Mouse (Mus musculus) brown adipose tissue, adult 24 weeks (tissue): ENCODE measurements around the gene Snrpd3. TPM values are rescaled to one million over a fixed set of nuclear protein-coding genes. Genes with fewer than 3 reads are reported as not detected.
A peak's percentile ranks its signal among the peaks of the same experiment; 100 is the strongest.
"Not testable (repeated sequence)": the region's sequence is repeated elsewhere in the genome, so short reads cannot be mapped to it uniquely, and the experiment has no call there.

Experiments
- H3K27ac ChIP-seq: fragments of 200-500 bp; replicated peaks from 2 replicates; pipeline ENCODE4 v1.5.1; 2012; ENCODE audit warnings: low read depth, mild to moderate bottlenecking, low read length
- H3K4me1 ChIP-seq: fragments of 200-500 bp; 2 replicates; pipeline ENCODE4 v1.6.1; 2012; ENCODE audit warnings: low read length, mixed read lengths; ENCODE audit not compliant: control insufficient read depth, insufficient read depth, insufficient read length
- H3K4me3 ChIP-seq: fragments of 200-500 bp; 2 replicates; pipeline ENCODE4 v1.5.1; 2012; ENCODE audit warnings: low read depth, mild to moderate bottlenecking, low read length, moderate library complexity; ENCODE audit not compliant: insufficient read depth
- polyA plus RNA-seq: library from polyadenylated mRNA; stranded (reverse); fragments of >200 nt; gene quantifications from 2 replicates; pipeline ENCODE4 v1.2.4, GENCODE M21; 2012; ENCODE audit not compliant: missing spikeins, insufficient read depth, insufficient read length

Snrpd3 gene
- 157 and 178 TPM in 2 replicates for polyA plus RNA-seq

DNA sequence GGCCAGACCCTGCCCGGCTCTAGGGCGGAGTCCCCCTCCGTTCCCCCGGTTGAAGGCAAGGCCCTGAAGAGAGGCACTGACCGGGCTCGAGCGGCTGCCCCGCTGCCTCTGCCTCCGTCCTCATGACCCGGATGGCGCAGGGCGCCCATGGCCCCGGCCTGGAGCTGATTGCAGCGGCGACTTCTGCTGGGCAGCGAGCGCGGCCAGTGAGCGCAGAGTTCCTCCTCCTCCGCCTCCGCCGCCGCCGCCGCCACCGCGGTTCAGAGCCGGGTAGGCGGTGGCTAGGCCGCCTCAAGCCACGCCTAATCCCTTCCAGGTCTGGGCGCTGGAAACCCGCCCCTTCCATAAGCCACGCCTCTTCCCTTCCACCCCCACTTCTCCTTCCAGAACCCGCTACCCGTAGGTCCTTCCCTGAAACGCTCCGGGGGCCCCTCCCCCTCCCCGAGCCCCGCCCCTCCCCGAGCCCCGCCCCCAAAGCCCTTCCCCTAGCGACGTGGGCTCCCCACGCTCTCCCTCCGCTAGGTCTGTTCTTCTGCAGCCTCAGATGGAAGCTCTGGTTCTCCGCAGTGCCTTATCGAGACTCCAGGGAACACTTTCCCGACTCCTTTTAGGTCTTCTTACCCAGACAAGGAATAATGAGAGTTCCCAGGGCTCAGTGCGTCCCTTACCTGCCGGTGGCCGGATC is at the start of gene Snrpd3:
Gene Snrpd3, plus strand, starts transcription at position 479 of the 685 bp plus-strand sequence.
- H3K4me1 ChIP-seq = peaks cover 27% of the 10 kb centered on the region
- peak within 1 kb of the TSS; percentile 97 for H3K27ac ChIP-seq
- peak within 1 kb of the TSS; percentile 94 for H3K4me3 ChIP-seq

DNA sequence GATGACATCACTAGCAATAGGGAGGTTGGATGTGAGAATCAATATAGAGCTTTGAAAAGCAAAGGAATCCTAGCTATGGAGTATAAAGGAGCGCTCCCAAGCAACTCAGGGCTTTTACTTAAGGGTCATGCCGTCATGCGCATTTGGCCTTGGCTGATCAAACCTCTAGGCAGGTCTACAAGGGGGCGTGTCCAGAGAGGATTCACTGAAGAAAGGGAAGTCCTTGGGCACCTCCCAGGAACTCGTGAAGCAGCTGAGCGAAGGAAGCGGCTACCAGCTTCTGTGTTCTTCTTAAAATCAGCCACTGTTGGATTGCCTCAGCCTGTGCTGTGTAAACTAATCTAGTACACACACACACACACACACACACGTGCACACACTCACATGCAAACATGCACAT is 43.9 kb upstream of the Snrpd3 start:
- no peak overlapping the region for H3K4me3 ChIP-seq
- H3K27ac ChIP-seq = no peak overlapping the region

DNA sequence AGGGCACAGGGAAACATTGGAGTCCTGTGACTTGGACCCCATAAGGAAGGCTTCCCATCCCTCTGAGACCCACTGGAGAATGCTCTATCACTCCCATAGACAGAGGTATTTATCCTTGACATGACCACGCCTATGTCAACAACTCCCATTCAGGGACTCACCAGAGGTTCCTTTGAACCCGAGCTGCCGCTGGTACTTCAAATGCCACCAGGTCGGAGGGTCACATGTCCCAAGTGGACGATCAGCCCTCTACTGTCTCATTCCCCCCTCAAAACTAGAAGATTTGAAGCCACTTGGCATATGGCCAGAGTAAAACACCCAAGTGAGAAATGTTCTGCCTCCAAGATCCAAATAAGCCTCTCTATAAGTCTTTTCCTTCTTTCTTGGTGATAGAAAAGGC is 42.8 kb upstream of the Snrpd3 start:
- no peaks in the 10 kb centered on the region for H3K4me1 ChIP-seq
- H3K4me3 ChIP-seq = no peak overlapping the region
- H3K27ac ChIP-seq = no peak overlapping the region

More for the DNA sequence above, 43.9 kb upstream of the Snrpd3 start:
- H3K4me1 ChIP-seq = no peaks in the 10 kb centered on the region

DNA sequence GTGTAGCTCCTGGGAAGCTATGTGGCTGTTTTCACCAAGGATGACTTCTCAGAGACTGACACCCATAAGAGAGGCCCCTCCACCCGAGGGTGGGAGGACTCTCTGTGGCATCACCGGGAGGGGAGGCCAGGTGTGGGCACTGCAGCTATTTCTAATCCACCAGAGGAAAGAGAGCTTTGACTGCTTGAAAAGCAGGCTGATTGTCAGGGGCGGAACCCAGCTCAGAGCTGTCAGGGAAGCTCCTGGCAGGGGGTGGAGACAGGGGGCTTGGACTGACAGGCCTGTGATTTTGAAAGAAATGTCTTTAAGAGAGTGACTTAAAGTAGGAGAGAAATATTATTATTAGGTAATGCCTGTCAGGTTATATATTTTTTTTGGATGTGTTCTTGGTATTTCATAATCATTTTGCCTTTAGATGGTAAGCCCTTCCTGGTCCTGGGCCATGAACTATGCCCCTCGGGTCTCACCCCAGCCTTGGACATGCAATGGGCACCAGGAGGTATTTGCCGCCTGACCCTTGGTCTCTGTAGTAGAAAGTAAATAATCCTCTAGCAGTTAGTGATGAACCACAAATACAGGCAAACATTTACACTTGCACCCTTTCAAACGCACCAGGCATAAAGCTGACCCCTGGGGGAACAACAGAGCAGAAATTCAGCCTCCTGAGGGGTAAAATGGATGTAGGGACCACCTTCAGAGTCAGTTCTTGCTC is 42.1 kb upstream of the Snrpd3 start:
- not testable (repeated sequence) for H3K4me1 ChIP-seq, H3K27ac ChIP-seq, H3K4me3 ChIP-seq

DNA sequence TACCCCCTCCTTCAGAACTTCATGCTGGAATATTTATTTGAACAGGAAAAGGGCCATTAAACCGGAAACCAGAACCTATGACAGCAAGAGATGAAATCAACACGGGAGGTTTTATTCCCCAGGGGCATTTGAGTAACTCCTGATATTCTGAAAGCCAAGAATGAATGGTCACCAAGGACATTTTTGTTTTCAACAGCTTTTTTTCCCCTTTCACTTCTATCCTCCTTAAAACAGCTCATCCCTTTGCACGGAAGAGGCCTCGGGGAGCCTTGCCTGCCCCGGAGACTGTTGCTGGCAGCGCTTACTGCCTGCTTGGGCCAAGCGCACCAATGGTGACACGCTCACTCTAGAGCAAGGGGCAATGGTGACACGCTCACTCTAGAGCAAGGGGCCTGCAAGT is 40.3 kb upstream of the Snrpd3 start:
- no peaks in the 10 kb centered on the region for H3K4me1 ChIP-seq
- H3K27ac ChIP-seq = peak overlapping the region; percentile 60
- H3K4me3 ChIP-seq = no peak overlapping the region

DNA sequence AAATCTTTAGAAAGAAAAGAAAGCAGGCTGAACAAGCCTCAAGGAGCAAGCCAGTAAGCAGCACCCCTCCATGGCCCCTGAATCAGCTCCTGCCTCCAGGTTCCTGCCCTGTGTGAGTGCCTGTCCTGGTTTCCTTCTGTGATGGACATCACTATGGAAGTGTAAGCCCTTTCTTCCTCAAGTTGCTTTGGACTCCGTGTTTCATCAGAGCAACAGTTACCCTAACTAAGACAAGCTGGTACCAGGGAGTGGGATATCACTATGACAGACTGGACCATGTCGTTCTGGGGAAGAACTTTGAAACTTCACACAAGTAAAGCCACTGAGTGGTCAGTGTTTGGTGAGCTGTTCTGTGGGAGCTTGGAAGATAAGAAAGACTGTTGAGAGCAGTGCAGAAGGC is 37.4 kb upstream of the Snrpd3 start:
- Histone ChIP-seq H3K27ac (no peak overlapping the region), H3K4me1 (no peaks in the 10 kb centered on the region), H3K4me3 (no peak overlapping the region)

DNA sequence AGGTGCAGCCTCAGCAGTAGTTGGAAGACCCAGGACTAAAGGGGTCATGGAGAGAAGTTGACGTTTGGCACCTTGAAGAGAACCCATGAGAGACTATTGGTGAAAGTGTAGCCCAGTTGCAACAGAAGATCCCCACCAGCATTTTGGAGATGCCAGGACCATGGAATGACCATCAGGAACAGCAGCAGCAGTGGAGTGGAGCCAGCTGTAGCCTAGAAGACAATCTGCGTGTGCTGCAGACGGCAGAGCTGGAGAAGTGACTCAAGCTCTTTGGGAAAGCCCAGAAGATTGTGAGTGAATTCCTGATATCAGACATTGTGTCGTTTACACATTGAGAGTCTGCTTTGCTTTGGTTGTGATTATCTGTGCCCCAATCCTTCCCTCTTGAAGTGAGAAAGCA is 35.6 kb upstream of the Snrpd3 start:
- H3K4me1 ChIP-seq = no peaks in the 10 kb centered on the region
- no peak overlapping the region for H3K4me3 ChIP-seq
- H3K27ac ChIP-seq = no peak overlapping the region

DNA sequence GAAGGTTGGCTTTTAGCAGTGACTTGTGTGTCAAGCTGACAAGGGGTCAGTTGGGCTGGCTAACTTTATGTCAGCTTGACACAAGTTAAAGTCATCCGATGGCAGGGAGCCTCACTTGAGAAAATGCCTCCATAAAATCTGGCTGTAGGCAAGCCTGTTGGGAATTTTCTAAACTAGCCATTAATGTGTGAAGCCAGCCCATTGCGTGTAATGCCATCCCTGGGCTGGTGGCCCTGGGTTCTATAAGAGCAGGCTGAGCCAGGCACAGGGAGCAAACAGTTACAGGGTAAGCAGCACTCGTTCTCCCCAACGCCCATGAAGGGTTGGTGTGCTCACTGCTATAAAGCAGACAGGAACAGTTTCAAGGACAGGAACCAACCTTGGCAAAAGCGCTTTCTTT is 35.1 kb upstream of the Snrpd3 start:
- H3K4me3 ChIP-seq = no peak overlapping the region
- no peak overlapping the region for H3K27ac ChIP-seq
- no peaks in the 10 kb centered on the region for H3K4me1 ChIP-seq

DNA sequence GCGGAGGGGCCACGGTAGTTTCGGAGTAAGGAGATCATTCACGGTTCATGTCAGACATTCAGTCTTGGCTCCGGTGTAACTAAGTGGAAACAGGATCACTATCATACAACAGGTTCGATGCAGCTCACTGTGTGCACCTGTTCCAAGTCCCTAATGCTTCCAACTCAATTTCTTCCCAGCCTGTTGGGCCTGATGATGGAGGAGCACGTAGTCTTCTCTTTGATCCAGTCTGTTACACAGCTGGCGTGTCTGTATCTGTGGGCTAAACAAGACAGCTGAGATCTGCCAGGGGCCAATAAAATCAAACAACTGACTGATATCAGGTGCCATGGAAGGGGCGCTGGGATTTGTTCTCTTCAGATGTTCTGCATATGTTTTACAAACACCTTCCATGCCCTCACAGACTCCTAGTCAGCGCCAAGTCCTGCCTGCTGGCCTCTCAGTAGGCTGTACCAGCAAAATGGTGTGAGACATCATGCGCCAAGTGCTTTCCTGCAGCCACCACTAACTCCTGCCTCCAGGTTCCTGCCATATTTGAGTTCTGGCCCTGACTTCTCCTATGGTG is 34.4 kb upstream of the Snrpd3 start:
- H3K4me3 ChIP-seq = no peak overlapping the region
- H3K4me1 ChIP-seq = no peaks in the 10 kb centered on the region
- no peak overlapping the region for H3K27ac ChIP-seq

DNA sequence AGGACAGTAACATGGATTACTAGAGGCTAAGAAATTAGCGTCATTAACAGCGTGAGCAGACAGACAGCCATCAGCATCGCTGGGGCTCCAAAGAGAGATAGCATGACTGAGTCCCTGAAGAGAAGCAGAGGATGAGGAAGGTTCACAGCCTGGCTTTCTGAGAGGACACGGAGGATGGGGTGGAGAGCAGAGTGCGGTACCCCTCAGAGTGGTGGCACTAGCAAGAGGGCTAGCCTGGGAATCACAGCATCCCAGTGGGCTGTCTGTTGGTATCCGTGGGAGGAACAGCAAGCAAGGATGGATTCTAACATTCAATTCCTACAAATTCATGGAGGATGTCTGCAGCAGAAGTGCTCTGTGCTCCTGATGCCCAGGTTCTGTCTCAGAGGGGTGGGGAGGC is 33.3 kb upstream of the Snrpd3 start:
- Histone ChIP-seq H3K27ac (no peak overlapping the region), H3K4me1 (no peaks in the 10 kb centered on the region), H3K4me3 (no peak overlapping the region)

DNA sequence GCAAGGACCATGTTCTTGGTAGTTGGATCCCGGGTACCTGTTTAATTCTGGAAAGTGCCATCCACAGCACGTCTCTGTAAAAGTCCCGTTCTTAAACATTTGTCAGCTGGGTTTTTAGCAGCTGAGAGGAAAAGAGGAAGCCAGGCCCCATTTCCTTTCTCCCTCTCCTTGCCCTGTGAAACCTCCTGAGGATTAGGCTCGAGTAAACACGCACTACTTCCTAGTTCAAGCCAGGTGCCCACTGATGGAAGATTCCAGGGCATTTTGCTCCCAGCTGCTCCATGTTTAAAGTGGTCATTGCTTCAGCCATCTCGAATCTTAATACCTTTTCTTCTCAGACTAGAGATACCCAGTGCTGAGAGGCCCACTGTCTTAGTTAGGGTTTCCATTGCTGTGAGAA is 32.6 kb upstream of the Snrpd3 start:
- no peak overlapping the region for H3K27ac ChIP-seq
- H3K4me3 ChIP-seq = no peak overlapping the region
- no peaks in the 10 kb centered on the region for H3K4me1 ChIP-seq

DNA sequence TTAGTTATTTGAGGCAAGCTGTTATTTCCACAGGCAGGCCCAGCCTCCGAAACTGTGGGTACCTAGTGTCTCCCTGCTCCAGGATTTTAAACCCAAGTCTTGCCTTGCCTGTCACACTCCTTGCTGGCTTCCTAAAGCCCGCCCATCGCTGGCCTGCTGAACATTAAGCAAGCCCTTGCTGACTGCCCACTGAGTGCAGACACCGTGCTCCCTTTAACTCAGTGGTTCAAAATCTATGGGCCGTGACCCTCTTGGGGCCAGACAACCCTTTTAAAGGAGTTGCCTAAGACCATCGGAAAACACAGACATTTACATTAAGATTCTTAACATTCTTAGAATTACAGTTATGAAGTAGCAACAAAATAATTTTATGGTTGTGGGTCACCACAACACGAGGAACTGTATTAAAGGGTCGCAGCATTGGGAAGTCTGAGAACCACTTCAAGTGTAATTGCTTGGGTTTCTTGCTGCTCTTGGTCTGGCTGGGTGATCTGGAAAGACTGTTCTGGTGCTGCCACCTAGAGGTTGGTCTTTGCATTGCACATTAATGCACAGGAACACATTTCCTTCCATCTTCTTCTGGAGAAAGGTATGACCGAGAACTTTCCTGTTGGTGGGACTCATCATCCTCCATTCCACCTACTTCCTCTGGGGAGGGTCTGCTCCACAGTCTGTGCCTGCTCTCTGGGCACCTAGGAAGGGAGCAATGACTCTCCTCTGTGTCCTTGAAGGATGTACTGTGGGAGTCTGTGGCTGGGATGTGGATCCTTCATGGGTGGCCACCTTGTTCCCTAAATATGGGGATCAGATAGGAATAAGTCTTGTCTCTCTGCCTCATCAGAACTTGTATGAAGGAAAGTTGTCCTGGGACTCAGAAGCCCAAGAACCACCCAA is 31.0 kb upstream of the Snrpd3 start:
- no peak overlapping the region for H3K27ac ChIP-seq
- H3K4me3 ChIP-seq = no peak overlapping the region
- H3K4me1 ChIP-seq = no peaks in the 10 kb centered on the region

DNA sequence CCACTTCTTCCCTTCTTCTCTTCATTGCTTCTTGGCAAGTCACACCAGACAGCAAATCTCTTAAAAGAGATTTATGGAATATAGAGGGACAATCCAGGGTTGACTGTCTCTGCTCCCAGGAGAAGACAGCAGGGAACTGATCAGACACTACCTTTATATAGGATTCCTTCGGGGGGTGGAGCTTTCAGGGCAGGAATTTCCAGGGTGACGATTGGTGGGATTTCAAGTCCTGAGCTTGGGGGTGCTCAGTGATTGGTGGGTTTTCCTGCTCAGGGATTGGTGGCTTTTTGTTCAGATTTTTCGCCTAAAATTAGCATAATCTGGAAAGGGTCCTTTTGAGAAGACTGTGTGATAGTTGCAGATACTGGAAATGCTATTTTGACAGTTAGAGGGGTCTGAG is 30.2 kb upstream of the Snrpd3 start:
- Histone ChIP-seq H3K27ac (no peak overlapping the region), H3K4me1 (no peaks in the 10 kb centered on the region), H3K4me3 (no peak overlapping the region)

DNA sequence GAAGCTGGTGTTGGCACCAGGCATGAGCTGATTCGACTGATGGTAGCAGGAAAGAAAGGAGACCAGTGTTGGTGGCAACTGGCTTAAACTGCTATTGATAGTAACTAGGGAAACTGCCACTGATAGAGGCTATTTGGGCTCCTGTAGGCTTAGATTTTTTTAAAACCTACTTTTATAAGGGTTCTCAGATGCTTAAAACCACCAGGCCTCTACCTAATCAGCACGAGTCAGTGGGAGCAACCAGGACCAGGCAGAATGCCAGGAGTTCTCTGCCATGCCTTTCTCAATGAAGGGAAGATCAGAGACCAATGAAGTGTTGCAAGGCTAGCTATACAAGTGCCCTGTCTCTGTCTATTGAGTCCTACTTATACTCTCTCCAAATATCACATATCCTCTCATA is 27.8 kb upstream of the Snrpd3 start:
- no peak overlapping the region for H3K4me3 ChIP-seq
- no peaks in the 10 kb centered on the region for H3K4me1 ChIP-seq
- no peak overlapping the region for H3K27ac ChIP-seq

DNA sequence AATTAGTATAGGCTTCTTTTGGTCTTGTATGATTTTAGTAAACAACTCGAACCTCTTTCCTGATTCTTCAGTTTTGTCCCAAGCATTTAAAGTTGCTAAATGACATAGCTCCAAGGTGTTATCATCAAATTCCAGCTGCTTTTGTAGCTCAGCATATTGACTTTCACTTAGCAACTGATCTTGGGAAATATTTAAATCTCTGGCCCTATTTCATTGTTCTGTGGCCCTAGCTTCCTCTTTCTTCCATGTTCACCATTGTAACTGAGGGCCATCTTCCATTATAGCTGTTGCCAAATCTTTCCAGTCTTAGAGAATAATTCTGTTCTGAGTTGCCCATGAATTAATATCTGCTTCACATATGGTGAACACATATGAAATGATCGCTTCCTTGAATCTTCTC is 26.6 kb upstream of the Snrpd3 start:
- H3K27ac ChIP-seq = no peak overlapping the region
- H3K4me3 ChIP-seq = no peak overlapping the region
- H3K4me1 ChIP-seq = peaks cover 2% of the 10 kb centered on the region; the same call in 1 of the 2 replicates
